Mouse (Mus musculus) heart, adult 9 months (tissue): Measurements from ENCODE around the gene Cntn4.

Experiments
- DNase-seq, 2 experiments: peaks; one replicate each; pipeline ENCODE4 v3.0.0; 2022; ENCODE audit warnings: low spot score in 2 of 2

Gene Cntn4

DNA sequence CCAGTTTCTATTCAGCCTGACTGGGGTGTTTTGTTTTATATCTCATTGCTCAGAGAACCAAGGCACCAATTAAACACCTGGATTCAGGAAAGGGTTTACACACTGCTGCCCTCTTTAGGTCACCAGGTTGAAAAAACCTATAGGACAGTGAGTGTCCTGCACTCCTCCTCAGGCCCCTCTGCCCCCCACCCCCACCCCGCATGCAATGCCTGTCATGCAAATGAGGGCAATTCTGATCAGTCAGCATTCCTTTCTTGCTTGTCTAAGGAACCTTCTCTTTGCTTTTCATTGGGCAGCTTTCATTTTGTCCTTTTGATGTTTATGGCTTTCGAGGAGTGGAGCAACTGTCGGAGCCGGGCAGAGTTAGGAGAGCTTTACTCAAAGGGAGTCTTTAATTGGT, 969.5 kb downstream of the Cntn4 start:
- no peak for DNase-seq

- no peak for DNase-seq
These were observed 986.6 kb downstream of the Cntn4 start for GRCm38 (mm10) chr6:106663780-106664651.

- no peak for DNase-seq
These were observed 998.1 kb downstream of the Cntn4 start for GRCm38 (mm10) chr6:106675581-106675980.

DNA sequence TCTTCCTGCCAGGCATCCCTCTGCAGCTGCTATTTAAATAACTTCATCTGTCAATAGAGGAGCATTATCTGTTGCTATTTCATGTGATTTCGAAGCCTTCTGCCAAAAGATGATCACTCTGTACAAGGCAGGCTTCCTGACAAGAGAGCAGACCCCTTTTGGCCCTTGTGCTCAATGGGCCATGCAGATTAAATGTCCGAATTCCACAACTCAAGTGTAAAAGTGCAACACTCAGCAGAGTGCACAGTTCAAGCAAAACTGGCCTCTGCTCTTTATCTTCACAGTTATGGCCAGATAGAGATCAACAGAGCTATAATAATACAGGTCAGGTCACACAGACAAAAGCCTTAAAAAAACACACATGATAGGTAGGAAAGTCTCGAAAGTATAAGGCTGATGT, 1024.5 kb downstream of the Cntn4 start:
- DNase-seq = no peak

- no peak for DNase-seq
These were observed 1028.1 kb downstream of the Cntn4 start for GRCm38 (mm10) chr6:106705506-106706035.

- DNase-seq = no peak
These were observed 1048.2 kb downstream of the Cntn4 start for GRCm38 (mm10) chr6:106725642-106726041.

- no peak for DNase-seq
These were observed 1048.6 kb downstream of the Cntn4 start for GRCm38 (mm10) chr6:106726078-106726477.

DNA sequence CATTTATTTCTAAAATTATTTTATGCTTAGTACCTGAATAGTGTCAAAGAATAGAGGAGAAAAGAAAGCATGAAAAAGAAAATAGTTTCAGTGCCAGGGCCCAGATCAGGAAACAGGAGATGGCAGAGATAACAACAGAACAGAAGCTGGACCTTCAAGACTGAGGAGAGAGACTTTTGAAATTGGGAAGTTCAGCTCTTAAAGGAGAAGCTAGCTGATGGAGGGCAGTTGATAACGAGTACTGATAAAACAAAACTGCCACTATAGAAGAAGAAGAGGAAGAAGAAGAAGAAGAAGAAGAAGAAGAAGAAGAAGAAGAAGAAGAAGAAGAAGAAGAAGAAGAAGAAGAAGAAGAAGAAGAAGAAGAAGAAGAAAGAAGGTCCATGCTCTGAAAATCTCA, 1050.2 kb downstream of the Cntn4 start:
- DNase-seq = no peak

DNA sequence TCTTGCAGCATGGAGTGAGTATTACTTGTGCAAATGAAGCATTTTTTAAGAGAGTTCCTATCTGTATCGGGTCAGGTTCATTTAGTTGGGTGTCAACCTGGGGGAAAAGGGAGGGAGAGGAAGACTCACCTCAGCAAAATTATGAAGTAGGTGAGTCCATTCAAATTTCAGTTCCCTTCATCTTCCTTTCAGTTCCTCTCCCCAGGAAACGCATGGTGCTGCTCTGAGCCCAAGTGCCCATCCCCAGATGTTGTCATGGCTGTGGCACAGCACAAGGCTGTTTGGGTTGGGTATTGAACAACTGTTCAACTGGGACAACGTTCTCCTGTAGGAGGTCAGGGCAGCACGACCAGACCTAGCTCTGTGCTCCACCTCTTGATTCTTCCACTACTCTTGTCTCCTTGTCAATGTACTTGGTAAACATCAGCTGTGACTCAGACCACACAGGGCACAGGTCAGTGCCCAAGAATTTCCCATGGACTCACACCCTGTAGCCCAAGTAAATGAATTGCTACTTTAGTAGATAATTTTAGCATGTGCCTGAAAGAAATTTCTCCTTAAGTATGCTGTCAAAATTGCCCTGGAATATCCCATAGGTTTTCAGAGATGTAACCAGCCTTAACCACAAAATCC, 1052.3 kb downstream of the Cntn4 start:
- DNase-seq = no peak

- no peak for DNase-seq
These were observed 1055.1 kb downstream of the Cntn4 start for GRCm38 (mm10) chr6:106732563-106732962.

GRCm38 (mm10) chr6:106738229-106738628, 1060.8 kb downstream of the Cntn4 start:
- DNase-seq = no peak

DNA sequence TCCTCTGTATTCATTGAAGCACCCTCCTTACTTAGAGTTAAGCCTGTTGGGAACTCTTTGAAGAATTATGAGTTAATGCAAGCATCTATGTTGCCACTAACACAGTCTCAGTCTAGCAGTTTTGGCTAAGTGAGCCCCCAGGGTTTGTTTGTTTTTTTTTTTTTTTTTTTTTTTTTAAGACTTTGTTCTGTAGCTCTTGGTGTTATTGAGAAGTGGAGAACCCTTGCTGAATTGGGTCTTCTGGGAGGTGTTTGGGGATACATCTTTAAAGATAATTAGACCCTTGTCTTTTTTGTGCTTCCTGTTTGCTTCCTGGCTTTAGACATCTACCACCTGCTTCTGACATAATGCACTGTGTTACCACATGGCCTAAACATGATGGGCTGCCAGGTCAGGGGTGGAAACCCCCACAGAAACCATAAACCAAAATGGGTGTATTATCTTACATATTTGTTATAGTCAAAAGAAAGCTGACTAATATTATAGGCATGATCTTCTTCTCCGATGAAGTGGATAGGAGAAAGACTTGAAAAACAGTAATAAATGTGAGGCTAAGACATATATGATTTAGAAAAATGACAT, 1062.9 kb downstream of the Cntn4 start:
- no peak for DNase-seq

DNA sequence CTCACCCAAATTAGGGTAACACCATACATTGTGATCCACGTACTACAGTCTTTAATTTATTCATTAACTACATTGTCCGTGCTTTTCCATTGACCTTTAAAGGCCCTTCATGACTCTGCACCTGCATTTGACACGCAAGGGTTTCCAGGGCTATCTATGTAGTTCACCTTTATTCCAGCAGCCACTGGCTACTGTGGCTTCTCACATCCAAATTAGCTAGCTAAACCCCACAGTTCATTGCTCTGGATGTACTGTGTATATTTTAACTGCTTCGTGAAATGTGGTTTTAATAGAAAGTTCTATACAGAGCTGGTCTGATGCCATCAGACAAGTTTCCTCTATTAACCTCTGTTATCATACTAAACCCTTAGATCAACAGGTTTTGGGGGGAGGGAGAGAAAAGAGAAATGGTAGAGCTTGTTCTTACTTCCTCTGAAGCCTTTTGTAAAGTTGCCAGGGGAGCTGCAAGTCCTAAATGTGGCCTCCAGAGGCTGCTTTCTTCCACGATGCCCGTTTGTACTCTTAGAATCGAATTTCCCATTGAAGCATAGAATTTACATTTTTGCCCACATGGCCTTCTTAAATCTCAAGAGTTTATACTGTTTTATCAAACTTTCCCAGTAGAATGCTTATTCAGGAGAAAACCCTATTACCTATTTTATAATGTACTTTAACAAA, 1066.2 kb downstream of the Cntn4 start:
- no peak for DNase-seq

DNA sequence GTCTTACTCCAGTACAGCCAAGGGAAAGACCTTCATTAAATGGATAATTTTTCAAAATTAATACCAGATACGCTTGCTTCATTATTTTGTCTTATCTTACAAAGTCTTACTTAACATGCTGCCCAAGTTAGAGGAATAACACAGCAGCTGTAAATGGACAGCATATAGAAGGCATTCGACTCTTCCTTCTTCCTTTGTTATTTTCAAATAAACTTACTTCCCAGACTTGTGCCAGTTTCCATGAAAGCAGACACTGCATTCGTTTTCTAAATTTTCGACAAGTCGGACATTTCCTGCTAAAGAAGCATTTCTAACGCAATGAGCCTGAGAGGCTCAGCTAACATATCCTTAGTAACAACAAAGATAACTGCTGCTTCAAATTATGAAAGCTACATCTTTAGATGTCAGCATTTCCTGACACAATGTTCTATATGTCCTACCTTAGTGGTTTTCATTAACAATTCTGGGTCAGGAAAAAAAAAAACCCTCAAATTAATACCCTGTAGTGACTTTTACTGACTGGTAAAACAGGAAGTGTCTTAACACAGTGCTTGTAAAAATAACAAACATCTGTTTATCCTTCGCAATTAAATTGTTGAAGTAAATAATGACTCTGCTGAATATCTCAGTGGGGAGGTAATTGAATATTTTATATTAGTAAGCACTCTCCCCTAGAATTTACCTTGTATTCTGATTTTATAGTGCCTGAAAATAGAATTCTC, 1068.4 kb downstream of the Cntn4 start:
- no peak for DNase-seq

- DNase-seq = no peak
These were observed 1069.8 kb downstream of the Cntn4 start for GRCm38 (mm10) chr6:106747251-106747650.

DNA sequence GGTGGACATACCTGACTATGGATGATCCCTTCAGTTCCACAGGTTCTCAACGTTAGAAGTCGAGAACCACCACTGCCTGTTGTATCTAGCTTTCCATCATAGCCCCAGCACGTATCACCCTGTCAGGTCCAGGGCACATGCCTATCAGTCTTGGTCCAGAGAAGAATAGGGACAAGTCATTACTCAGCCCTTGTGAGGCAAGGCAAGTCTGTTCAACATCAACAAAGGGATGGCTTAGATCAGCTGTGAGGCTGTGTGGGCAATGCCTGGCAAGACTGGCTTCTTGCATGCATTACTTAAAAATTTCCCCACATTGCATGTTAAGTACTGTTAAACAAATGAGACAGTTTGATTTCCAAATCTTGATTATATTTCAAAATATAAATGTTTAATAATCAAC, 1070.3 kb downstream of the Cntn4 start:
- no peak for DNase-seq
